Mouse (Mus musculus) lung, postnatal 4 days (tissue): ENCODE measurements around the gene Klhl10.
A peak's percentile ranks its signal among the peaks of the same experiment; 100 is the strongest.

Source experiments
- DNase-seq, 2 experiments: peaks; one replicate each; pipeline ENCODE4 v3.0.0; 2021

Gene Klhl10

DNA sequence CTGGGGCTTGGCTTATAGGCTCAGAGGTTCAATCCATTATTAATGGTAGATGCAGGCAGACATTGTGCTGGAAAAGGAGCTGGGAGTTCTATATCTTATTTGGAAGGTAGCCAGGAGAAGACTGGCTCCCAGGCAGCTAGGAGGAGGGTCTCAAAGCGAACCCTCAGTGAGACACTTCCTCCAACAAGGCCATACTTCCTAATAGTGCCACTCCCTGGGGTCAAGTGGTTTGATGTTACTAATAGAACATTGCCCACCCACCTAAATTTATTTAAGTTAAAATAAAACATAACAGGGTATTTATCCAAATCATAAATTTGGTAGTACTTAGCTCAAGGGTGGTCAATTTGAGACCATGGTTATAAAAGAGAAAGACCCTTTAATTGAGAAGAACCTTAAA is 24.1 kb downstream of the Klhl10 start:
- no peak for DNase-seq

DNA sequence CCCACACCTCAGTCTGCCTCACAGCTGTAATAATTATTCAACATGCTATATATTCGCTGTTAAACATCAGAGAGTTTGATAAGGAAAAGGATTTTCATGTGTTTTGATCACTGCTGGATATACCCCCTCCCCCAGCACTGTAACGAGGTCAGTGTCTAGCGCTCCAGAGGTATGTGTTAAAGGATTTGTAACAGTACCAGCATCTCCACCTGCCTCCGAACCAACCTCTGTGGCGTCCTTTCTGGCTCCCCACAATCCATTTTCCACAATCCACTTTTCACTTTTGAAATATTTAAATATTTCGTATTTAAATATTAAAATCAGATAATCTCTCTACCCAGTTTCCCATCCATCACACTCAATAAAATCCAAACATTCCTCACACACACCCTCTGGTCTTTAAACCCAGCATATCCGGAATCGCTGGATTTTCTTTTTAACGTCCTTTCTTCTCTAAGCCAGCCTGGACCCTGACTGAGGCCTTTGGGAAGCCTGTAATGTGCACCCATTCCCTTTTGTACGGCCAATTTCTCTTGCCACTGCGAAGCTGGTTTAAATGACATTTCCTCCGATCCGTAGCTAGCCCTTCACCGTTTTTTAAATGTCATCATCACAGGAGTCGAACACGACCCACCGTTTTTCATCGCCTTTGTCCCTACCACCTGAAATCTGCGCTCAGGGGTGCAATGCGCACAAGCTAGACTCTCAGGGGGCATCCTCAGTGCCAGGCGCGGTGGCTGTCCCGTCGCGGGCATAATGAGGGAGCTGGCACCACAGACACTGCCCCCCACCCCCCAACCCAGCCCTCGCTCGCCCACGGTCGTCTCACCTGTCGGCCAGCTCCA is 29.9 kb downstream of the Klhl10 start:
- peak in 1 of 2 experiments; percentile 8 for DNase-seq

DNA sequence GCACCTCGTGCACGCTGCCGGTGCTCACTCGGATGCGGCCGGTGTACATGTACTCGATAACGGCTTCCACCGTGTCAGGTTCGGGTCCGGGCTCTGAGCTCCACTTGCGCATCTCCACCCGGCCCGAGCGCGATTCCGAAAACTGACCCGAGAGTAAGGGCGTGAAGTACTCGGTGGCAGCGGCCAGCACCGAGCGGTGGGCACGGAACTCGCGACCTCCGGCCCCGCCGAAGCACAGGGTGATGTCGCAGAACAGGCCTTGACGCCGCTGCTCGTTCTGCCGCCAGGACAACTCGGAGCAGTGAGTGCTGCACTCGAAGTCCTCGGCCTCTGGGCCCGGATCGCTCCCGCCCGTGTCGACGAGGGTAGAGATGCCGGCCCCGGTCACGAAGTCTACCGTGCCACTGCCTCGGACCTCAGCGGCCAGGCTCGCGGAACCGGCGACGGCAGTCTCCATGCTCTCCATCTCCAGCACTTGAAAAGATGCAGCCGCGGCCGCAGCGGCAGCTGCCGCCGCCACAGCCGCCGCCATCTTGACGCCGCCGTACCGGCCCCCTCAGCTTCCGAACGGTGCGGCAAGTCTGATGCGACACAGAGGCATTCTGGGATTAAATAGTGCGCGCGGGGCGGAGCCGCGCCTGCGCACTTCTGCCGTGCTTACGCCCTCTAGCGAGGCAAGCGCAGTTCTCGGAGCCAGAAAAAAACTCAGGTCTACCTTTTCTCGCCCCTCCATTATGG is 30.6 kb downstream of the Klhl10 start, which contains the start of gene Klhl11:
Klhl11 (minus strand) TSS at position 545 of the 738 bp plus-strand sequence.
- DNase-seq = peak; percentile 93

DNA sequence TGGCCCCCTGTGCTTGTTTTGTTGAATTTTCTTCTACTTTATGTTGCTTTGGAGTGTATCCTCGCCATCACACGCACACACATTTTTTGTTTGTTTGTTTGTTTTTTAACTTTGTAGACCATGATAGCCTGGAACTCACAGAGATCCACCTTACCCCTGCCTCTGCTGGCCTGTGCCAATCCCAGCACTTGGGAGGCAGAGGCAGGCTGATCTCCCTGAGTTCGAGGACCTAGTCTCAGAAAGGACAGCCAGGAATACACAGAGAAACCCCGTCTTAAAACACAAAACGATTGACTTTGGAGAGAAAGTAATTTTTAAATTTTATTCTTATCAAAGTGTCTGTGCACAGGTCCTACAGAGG is 31.2 kb downstream of the Klhl10 start:
- DNase-seq = no peak

DNA sequence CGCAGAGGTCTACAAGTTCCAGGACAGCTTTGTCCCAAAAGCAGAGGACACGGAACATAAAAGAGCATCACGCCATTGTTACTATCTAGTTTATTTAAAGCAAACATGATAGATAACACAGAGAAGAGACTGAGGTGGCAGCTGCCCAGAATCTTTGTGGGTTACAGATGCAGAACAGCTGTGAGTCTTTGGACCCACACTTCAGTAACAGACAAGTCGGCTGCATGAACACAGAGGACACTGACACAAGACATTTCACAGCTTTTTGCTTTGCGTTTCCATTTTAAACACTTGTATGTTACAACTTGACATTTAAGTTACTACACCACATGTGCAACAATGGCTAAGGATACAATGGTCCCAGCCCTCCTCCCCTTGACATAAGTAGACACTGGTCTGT is 34.6 kb downstream of the Klhl10 start:
- peak; percentile 12 to 48 for DNase-seq

DNA sequence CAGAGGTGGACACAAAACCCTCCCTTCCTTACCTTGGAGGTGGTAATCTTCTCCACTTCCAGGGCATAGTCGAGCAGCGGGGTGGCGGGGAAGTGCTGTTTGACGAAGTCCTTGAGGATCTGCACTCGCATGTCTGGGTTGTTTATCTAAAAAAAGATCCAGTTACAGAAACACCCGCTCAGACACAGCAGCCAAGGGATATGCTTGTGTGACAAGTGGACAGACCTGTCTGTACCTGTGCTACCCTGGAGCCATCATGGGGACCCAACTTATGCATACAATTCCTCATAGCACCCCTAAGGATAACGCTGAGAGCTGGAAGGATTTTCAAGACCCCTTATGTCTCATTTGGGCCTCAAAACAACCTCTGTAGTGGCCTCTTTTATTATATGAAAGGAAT is 37.4 kb downstream of the Klhl10 start:
- DNase-seq = no peak

DNA sequence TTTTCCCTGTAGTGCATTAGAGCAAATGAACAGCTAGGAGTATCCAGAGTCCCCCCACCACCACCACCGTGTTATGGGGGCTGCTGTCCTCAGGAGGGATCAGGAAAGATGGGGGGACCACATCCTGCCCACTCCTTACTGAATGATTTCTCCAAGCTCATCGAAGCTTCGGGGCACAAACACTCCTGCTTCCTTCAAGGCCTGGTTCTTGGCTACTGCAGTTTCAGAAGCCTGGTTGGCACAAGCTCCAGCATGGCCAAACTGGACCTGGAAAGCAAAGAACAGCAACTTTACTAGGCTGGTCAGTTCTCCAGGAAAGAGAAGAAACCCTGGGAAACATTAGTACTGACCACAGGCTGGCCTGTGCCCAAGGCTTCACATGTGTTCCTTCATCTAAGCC is 42.7 kb downstream of the Klhl10 start:
- no peak for DNase-seq

DNA sequence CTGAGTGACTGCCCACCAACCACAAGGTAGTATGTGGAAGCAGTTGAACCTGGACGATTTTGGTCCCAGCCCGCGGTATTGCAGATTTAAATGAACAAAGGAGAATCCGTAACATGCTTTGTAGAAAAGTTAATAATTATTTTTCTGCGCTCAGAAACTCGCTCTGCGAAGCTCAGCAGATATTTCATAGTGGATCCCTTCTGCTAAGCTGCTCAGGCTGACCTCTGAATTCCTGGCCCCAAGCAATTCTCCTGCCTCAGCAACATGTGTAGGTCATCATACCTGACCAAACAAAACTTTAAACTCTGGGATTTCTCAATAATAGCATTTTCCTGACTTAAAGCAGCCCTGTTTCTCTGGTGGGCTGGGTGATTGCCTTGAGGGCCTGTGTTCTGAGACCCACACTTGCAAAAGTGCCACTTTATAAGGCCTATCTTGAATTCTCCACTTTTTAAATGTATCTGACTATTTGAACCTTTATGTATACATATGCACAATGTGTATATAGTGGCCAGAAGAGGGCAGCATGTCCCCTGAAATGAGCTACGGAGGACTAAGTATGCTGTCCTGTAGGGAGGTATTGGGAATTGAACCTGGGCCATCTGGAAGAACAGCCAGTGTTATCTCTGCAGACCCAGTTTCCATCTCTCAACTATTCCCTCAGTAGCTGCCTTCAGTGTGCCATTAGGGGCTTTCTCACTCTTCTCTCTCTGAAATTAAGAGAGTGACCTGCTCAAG is 44.3 kb downstream of the Klhl10 start:
- peak in 1 of 2 experiments; percentile 19 for DNase-seq

DNA sequence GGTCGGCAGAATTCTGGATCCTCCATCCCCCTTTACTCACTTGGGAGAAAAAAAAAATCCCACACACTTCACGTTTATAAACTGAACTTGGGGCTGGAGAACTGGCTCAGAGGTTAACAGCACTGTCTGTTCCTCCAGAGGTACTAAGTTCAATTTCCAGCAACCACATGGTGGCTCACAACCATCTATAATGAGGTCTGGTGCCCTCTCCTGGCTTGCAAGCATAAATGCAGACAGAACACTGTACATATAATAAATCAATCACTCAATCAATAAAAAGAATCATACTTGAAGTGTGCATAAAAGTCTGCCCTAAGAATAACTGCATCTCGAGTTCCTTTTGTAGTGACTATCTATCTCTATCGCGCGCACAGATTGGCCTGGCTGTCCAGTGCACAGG is 49.2 kb downstream of the Klhl10 start:
- no peak for DNase-seq

DNA sequence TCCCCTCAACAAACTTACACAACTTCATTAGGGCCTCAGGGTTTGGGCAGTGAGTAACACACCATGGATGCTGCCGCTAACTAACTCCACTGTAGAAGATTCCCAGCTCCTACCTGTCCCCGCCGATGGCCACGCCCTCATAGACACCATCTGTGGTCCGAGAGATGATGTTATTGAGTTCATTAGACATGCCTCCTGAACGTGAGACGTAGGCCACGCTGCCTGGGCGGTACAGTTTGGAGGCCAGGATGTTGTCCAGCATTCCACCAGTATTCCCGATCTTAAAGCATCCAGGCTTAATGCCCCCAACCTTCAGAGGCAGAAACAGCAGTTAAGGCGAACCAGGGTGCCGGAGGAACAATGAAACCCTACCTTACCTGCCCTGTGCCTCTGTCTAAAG is 52.1 kb downstream of the Klhl10 start:
- no peak for DNase-seq

DNA sequence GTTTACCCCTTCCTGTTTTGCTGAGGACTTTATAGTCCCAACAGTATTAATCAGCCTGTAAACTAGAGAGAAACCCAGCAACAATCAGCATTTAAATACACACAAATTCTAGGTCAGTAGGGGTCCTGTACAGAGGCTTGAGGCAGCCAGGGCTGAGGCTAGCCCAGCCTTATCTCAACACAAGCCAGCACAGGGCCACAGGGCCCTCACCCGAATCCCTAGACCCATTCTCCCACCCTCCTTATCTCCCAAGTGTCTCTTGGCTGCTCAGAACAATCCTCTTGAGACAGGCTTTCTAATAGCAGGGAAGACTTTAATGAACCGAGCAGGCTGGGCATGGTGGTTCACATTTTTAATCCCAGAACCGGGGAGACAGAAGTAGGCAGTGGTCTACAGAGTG is 58.5 kb downstream of the Klhl10 start:
- DNase-seq = no peak

DNA sequence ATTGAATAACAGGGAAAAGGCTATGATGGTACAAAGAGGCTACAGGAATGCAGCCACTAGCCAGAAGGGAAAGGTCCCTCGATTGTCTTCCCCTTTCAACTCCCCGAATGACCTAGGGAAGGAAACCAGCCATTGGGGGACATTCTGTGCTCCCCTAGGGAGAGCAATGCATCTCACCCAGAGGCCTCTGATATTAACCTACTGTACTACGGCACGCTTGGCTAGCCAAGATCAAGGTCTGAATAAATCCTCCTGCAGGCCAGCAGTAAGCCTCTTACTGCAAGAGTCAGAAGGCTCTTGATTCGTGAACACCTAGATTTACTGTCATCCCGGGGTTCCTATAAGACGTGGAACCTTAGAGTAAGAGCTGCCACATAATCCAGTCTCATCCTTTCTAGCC is 58.9 kb downstream of the Klhl10 start:
- no peak for DNase-seq

DNA sequence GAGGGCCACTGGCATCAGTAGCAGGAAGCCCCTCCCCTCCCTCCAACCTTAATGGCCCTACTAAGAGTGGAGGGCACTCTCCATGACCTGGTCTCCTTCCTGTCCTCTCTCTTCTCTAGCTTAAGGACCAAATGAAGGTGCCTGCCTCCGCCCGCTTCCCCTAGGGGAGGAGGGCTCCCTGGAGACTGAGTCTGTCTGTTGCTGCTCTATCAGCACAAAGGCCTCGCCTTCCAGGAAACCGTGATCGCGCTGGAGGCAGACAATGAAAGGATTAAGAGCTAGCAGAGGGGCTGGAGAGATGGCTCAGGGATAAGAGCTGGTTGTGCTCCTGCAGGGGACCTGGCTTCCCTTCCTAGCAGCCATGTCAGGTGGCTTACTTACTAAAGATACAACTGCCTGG is 59.6 kb downstream of the Klhl10 start:
- no peak for DNase-seq

DNA sequence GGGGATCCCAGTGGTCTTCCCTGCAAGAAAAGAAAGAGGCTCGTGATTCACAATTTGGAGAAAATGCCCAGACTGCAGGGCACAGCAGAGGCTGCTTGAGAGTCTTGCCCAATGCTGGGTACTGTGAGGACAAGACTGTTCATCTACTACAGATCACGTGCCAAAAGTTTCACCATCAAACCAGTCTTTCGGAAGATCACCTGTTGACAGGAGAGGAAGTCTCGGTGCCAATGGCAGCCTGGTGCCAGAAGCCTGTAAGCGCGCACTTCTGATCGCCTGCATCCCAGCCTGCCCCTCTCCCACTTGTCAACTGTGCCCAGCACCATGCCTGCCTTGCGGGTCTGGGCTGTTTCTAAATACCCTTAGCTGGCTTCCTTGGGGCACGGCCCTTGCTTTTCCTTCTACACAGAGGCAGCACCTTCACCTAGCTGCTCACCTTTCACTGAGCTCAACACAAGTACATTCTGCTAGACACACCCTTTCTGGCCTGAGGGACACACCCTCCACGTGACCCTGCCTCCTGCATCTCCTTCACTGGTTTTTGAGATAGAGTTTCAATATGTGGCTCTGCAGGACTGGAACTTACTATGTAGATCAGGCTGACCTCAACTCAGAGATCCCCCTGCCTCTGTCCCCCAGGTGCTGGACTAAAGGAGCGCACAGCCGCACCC is 63.4 kb downstream of the Klhl10 start:
- no peak for DNase-seq

DNA sequence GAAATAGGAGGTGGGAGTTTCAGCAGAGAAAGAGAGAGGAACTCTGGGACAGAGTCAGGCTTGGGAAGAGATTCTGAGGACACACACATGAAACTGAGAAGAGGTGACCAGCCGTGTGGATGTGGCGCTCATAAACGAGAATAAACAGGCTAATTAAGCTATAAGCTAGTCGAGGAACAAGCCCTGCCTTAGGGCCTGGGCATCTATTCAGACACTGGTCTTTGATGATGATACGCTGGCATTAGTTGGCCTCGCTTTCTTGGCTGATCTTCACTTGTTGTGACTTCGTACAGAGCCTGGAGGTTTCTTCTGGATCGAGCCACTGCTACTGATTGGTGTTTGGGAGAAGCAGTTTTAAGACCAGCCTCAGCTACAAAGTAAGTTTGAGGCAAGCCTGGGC is 64.3 kb downstream of the Klhl10 start:
- DNase-seq = no peak
